Mouse (Mus musculus): ENCODE measurements around the gene Arhgef15. TPM values are rescaled to one million over a fixed set of nuclear protein-coding genes. Genes with fewer than 3 reads are reported as not detected.
A peak's percentile ranks its signal among the peaks of the same experiment; 100 is the strongest.

Arhgef15 gene
- polyA plus RNA-seq, 1 experiment from 2014 or later, result 10.5 TPM

DNA sequence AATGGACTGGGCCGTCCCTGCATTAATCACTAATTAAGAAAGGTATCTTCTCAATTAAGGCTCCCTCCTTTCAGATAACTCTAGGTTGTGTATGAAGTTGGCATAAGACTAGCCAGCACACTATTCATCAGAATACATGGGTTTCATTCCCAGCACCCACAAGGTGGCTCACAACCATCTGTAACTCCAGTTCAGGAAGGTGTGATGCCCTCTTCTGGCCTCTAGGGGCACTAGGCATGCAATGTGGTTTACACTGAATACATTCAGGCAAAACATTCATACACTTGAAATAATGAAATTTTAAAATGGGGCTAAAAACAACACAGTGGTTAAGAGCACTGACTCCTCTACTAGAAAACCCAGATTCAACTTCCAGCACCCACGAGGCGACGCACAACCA is 60.2 kb downstream of the Arhgef15 start:
- 41% methylated on average over 4 of the region's 4 CpGs for WGBS
- peaks cover 10% of the 10 kb centered on the region; the same call in 1 of the 2 replicates for H3K27me3 ChIP-seq (ENCODE audit: insufficient read depth, poor library complexity, severe bottlenecking)
- H3K4me1 ChIP-seq, result peaks cover 22% of the 10 kb centered on the region
- H3K27ac ChIP-seq, result no peak overlapping the region
- DNase-seq (ENCODE audit: low spot score), result no peak
- no peaks in the 10 kb centered on the region for H3K36me3 ChIP-seq
- H3K4me3 ChIP-seq, result no peak overlapping the region
- no peaks in the 10 kb centered on the region for H3K9me3 ChIP-seq

DNA sequence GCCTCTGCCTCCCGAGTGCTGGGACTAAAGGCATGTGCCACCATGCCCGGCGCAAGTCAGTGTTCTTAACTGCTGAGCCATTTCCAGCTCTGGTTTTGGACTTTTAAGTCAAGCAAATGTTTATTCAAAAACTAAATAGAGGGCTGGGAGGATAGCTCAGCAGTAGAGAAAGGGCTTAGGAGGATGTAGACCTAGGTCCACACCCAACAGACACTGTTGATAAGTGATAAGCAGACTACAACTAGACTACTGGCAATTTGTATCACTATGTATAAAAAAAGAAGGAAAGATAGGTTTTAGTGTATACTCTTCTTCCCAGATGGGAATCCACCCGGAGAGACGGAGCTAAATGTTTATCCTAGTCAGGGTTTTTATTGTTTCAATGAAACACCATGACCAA is 61.0 kb downstream of the Arhgef15 start:
- Histone ChIP-seq H3K27me3 (ENCODE audit: insufficient read depth, poor library complexity, severe bottlenecking) (peaks cover 10% of the 10 kb centered on the region; the same call in 1 of the 2 replicates), H3K4me1 (peaks cover 26% of the 10 kb centered on the region), H3K36me3 (no peaks in the 10 kb centered on the region), H3K9me3 (no peaks in the 10 kb centered on the region), H3K4me3 (no peak overlapping the region), H3K27ac (no peak overlapping the region)
- no peak for DNase-seq (ENCODE audit: low spot score)
- 91% methylated on average over 5 of the region's 5 CpGs for WGBS

DNA sequence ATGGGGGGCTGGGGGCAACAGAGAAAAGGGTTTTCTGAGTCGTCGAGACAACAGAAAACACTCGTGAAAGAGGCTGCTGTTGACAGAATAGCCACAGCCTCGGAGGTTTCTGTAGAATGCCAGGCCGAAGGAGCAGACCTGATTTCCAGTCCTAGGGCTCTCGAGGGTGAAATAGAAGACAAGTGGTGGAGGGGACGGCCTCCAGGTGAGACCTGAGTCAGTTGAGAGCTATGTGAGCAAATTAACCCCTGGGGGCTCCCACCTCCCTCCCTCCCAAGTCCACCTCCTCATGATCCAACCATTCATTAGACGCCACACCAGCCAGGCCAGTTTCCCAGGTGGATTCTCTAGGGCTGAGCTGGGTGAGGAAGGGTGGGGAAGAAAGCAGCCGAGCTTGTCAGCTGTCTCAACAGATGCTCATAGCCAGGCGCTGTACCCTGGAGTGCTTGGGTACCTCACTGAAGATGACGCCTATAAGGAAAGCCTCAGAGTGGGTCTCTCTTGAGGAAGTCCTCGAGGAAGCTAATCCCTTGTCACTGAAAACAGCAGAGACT is 63.3 kb downstream of the Arhgef15 start:
- Histone ChIP-seq H3K9me3 (no peaks in the 10 kb centered on the region), H3K27me3 (ENCODE audit: insufficient read depth, poor library complexity, severe bottlenecking) (peaks cover 10% of the 10 kb centered on the region; the same call in 1 of the 2 replicates), H3K4me1 (peaks cover 19% of the 10 kb centered on the region), H3K4me3 (no peak overlapping the region), H3K27ac (no peak overlapping the region), H3K36me3 (no peaks in the 10 kb centered on the region)
- no peak for DNase-seq (ENCODE audit: low spot score)
- WGBS, result 65% methylated on average over 12 of the region's 12 CpGs

Small RNAs within 50 kb of the gene (microRNA-seq; reads per million reads assigned to microRNA genes)
- 8.1 reads per million, percentile 23 among the genes with 10 or more reads in this experiment for gene Mir3062

Other genes starting within 250 kb of the Arhgef15 start
- gene Ndel1, start 85.6 kb downstream of the Arhgef15 start, polyA plus RNA-seq (2016; fragmentation: Nextera tagmentation; extraction: Ambion mirVana), result 68.7 and 69.2 TPM in 2 replicates
- gene Rnf222, start 68.9 kb downstream of the Arhgef15 start, polyA plus RNA-seq (2016; fragmentation: Nextera tagmentation; extraction: Ambion mirVana), result 0.09 and 0.11 TPM in 2 replicates
- gene Rpl26, start 55.9 kb downstream of the Arhgef15 start, polyA plus RNA-seq (2016; fragmentation: Nextera tagmentation; extraction: Ambion mirVana), result 711 and 869 TPM in 2 replicates
- gene Odf4, start 30.4 kb downstream of the Arhgef15 start, polyA plus RNA-seq (2016; fragmentation: Nextera tagmentation; extraction: Ambion mirVana), result not detected in 2 replicates
- 1.2 and 1.5 TPM in 2 replicates for gene Slc25a35, start 10.7 kb upstream of the Arhgef15 start, polyA plus RNA-seq (2016; fragmentation: Nextera tagmentation; extraction: Ambion mirVana)
- gene Rangrf, start 17.7 kb upstream of the Arhgef15 start, polyA plus RNA-seq (2016; fragmentation: Nextera tagmentation; extraction: Ambion mirVana), result 79.6 and 82.1 TPM in 2 replicates
- 30.9 and 35.6 TPM in 2 replicates for gene Pfas, start 51.0 kb upstream of the Arhgef15 start, polyA plus RNA-seq (2016; fragmentation: Nextera tagmentation; extraction: Ambion mirVana)
- gene Ctc1, start 58.4 kb upstream of the Arhgef15 start, polyA plus RNA-seq (2016; fragmentation: Nextera tagmentation; extraction: Ambion mirVana), result 69.0 and 76.7 TPM in 2 replicates
- 110 and 147 TPM in 2 replicates for gene Aurkb, start 88.2 kb upstream of the Arhgef15 start, polyA plus RNA-seq (2016; fragmentation: Nextera tagmentation; extraction: Ambion mirVana)
- 8.2 and 9.0 TPM in 2 replicates for gene Borcs6, start 102.2 kb upstream of the Arhgef15 start, polyA plus RNA-seq (2016; fragmentation: Nextera tagmentation; extraction: Ambion mirVana)
- gene Tmem107, start 113.3 kb upstream of the Arhgef15 start, polyA plus RNA-seq (2016; fragmentation: Nextera tagmentation; extraction: Ambion mirVana), result 29.1 and 30.4 TPM in 2 replicates
- gene Vamp2, start 131.0 kb upstream of the Arhgef15 start, polyA plus RNA-seq (2016; fragmentation: Nextera tagmentation; extraction: Ambion mirVana), result 85.8 and 93.0 TPM in 2 replicates
- 8.0 and 8.8 TPM in 2 replicates for gene Per1, start 137.7 kb upstream of the Arhgef15 start, polyA plus RNA-seq (2016; fragmentation: Nextera tagmentation; extraction: Ambion mirVana)
- gene Hes7, start 162.9 kb upstream of the Arhgef15 start, polyA plus RNA-seq (2016; fragmentation: Nextera tagmentation; extraction: Ambion mirVana), result 0.60 and 0.63 TPM in 2 replicates
- gene 9130213A22Rik, start 165.1 kb upstream of the Arhgef15 start, polyA plus RNA-seq (2016; fragmentation: Nextera tagmentation; extraction: Ambion mirVana), result 0.16 and 0.17 TPM in 2 replicates
- 0.16 and 0.25 TPM in 2 replicates for gene Aloxe3, start 168.4 kb upstream of the Arhgef15 start, polyA plus RNA-seq (2016; fragmentation: Nextera tagmentation; extraction: Ambion mirVana)
- not detected in 2 replicates for gene Alox12b, start 199.5 kb upstream of the Arhgef15 start, polyA plus RNA-seq (2016; fragmentation: Nextera tagmentation; extraction: Ambion mirVana)
- 1.1 and 1.2 TPM in 2 replicates for gene Alox8, start 240.4 kb upstream of the Arhgef15 start, polyA plus RNA-seq (2016; fragmentation: Nextera tagmentation; extraction: Ambion mirVana)